Mouse (Mus musculus): Measurements from ENCODE around the gene Rbm20. TPM values are rescaled to one million over a fixed set of nuclear protein-coding genes. Genes with fewer than 3 reads are reported as not detected.

Rbm20 gene
- total RNA-seq, 2 experiments from 2014 or later = 175 to 184 TPM

DNA sequence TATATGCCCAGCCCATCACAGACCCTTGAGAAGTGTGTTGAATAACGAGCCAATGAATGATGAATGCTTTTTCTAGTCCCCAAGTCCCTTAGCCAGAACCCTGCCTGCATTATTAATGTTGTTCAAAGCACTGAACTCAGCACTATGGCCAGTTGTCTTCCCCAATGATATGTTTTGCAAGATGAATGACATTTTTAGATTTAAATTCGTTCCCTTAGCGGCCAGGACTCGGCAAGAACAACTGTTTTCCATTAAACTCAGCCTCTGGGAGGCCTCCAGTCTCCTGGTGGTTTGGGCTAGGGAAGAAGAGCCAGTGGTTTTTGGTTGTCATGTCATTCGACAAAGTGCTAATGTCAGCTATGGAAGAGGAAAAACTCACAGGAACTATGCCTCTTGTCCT is 204.7 kb downstream of the Rbm20 start:
- DNase-seq = no peak

- no peak for DNase-seq
These were observed 208.3 kb downstream of the Rbm20 start for GRCm38 (mm10) chr19:53885450-53885849.

DNA sequence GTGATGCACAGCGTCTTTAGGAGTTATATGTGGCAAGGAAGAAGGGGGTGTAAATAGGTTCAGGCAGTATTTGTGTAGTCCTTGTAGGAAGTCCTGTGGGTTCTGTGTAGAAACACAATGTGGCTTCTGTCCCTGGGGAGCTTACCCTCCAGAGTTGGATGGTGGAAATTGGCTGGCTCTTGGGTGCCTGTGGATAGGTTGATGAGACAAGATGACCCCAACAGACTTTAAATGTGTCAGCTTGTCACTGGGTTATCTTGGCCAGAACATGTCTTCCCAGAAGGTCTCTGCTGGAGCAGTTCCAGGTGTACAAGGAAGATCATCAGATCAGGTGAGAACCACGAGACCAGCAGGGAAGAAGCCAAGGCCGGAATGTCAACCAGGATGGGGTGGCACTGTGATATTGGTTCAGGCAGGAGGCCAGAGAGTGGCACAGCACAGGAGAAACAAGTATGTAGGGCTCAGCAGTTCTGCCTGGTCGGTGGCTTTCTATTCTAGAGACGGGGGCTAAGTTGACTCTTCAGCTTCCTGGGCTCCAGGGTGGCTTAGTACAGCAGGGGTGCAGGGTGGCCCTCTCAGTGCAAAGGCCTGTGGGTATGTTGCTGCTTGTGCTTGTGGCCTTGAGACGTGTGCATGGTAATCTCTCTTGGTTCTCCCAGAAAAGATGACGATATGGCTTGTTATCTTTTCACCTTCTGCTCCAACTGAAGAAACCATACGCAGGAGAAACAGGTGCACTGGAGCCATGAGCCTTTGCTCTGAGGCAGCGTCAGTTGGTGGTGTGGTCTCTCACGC is 209.7 kb downstream of the Rbm20 start:
- peak in 1 of 2 experiments; percentile 55 for DNase-seq

GRCm38 (mm10) chr19:53887822-53888221 is 210.7 kb downstream of the Rbm20 start:
- DNase-seq = no peak

DNA sequence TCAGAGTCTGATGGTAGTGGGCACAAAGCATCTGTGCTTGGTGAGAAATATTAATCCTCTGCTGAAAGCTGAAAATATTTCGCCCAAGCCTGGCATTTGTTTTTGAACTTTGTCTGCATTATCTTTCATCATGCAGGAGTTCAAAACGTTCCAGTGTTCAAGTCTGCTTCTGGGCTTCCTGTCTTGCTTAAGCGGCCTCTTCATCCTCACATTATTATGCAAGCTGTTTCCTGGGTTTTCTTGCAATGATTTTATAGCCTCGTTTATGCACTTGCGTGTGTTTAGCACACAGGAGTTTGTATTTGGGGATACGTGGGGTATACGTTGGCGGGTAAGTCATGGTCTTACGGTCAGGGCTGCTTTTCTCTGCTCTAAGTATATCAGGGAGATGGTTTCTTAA is 211.2 kb downstream of the Rbm20 start:
- DNase-seq = no peak

GRCm38 (mm10) chr19:53889555-53889954 is 212.4 kb downstream of the Rbm20 start:
- no peak for DNase-seq

GRCm38 (mm10) chr19:53890274-53890673 is 213.2 kb downstream of the Rbm20 start:
- no peak for DNase-seq

DNA sequence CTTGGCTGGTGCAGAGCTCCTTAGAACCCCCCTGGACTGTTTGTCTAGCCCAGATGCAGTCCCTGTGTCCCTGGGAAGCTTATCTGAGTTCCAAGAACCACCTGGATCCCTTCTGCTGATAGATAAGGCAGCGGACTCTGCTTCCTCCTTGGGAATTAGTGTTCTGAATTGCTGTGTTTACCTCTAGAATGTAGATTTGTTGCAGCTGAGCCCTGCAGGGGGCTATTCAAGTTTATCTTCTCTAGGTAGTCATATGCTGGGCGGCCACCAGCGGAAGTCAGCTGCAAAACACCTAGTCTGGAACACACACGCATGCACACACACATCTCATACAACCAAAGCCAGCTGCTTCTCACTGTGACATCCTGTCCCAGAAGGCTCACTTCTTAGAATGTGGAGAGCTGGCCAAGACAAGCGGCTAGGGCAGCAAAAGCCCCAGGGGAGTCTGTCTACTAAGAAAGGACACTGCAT is 213.7 kb downstream of the Rbm20 start:
- DNase-seq = peak in 1 of 2 experiments; percentile 69

DNA sequence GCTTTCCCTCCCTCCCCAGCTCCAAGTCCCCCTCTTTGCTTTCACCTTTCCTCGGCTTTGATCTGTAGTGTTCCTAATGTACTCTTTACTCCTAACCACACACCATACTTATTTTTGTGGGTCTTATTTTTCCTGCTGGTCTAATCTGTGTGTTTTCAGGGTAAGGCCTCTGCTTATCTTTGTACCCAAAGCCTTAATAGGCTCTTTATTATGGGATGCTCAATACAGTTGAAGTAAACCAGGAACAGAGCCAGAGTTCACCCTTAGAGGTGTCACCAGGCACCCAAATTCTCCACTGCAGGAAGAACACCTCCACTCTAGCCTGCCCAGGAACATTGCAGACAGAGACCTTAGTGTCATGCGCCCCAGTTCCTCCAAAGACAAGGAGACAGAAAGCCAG is 214.5 kb downstream of the Rbm20 start:
- DNase-seq = no peak

GRCm38 (mm10) chr19:53892061-53892460 is 215.0 kb downstream of the Rbm20 start, which contains the start of gene Pdcd4:
Pdcd4 (plus strand) TSS chr19:53892231.
- no peak for DNase-seq

GRCm38 (mm10) chr19:53892838-53893359 is 215.8 kb downstream of the Rbm20 start:
- DNase-seq = no peak

- DNase-seq = peak; percentile 65 to 74
These were observed 216.6 kb downstream of the Rbm20 start for GRCm38 (mm10) chr19:53893711-53894171.

GRCm38 (mm10) chr19:53894538-53895121 is 217.5 kb downstream of the Rbm20 start:
- peak; percentile 72 to 74 for DNase-seq

GRCm38 (mm10) chr19:53898046-53898445 is 220.9 kb downstream of the Rbm20 start:
- peak; percentile 51 to 59 for DNase-seq

GRCm38 (mm10) chr19:53898498-53898897 is 221.4 kb downstream of the Rbm20 start:
- peak; percentile 45 to 60 for DNase-seq

- no peak for DNase-seq
These were observed 222.1 kb downstream of the Rbm20 start for GRCm38 (mm10) chr19:53898970-53899900.

DNA sequence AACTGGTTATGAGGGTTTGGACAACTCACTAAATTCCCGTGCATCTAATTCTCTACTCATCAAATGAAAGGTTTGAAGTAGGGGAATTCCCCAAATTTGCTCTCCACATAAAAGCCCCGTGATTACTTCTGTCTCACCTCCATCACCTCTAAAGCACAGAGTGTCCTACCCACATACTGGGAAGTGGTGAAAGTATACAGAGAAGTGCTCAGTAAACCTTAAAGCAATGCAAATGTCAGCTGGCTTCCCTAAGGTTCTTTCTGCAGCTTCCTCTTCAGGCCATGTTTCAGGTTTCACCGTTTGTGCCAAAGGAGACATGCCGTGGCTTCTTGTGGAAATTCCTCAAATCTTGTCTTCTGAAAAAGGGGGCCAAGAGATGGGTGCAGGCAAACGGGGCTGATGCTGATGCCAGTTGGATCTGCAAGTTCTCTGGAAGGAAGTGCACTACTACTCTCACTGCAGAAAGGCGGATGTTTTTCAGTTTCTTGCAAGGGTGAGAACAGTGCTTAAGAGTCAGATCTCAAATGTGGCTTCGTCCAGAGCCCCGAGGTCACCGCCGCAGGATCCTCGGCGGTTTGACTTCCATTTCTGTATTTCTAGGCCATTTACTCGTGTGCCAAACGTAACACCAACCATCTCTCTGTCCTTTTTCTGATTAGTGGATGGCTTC is 223.0 kb downstream of the Rbm20 start:
- no peak for DNase-seq

- no peak for DNase-seq
These were observed 225.0 kb downstream of the Rbm20 start for GRCm38 (mm10) chr19:53901931-53902738.

DNA sequence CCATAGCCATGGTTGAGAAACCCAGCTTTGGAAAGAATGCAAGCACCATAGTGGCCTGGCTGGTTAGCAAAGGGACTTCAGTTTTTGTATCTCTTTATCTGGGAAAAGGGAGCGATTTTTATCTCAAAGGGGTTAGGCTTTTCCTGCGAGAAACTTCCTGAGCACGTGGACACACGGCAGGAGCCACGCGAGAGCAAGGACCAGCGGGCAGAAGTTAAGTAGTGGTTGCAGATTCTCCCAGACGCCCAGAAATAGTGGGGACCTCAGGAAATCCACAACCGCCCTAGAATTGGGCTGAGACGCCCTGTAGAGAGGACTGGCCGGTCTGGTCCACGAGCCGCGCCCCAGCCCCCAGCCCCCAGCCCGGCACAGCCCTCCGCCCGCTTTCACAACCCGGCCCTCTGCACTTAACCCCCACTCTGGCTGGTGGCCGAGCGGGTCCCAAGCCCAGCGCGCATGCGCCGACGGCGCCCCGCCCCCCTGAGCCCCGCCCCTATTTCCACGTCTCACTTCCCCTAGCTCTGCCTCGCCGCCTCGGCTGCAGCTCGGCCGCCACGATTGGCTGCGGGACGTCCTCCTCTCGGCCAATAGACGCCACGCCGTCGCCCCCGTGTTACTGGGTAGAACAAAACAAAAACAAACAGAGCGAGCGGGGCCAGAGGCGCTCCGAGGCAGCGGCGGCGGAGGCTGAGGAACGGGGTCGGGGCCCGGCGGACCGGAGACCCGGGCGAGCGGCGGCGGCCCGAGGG is 225.8 kb downstream of the Rbm20 start:
- peak; percentile 93 to 98 for DNase-seq
